In the genomic region with DNA sequence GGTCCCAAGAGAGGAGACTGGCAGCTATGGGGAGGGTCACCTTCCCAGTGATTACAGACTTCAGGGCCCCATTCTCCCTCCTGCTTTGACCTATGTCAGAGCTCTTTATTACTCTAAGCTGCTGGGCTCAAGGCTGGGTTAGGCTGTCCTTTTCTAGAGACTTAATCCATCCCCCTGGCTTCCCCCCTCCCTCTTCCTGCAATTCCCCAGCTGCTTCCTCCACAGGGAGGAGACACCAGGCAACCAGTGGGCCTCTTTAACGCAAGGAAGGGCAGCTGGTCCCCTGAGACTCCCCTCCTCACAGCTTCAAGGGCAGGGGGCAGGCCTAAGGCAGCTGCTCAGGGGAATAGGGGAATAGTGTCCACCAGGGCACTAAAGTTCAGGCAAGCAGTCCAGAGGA, we compare ENCODE assay signal across 9 mouse cellular contexts. TPM values are rescaled to one million over a fixed set of nuclear protein-coding genes. Genes with fewer than 3 reads are reported as not detected.
DNase-seq lines count a peak whose midpoint lies in the region; ATAC-seq and TF ChIP-seq lines count a peak whose summit lies in the region.
"Had no signal": no experiment of that assay in that cellular context is flagged by ENCODE, and none has a peak within 500 bp of the region (broad histone marks: within the 10 kb centered on the region; RNA-seq: fewer than 3 reads in every experiment).

No protein-coding gene starts in this region.

- no peak overlapping the region for H3K4me3 ChIP-seq in layer of hippocampus, adult 2 months

- peak overlapping the region; percentile 39; the same call in 1 of the 2 replicates for H3K27ac ChIP-seq in layer of hippocampus, adult 2 months
- H3K27ac ChIP-seq: liver, embryonic 14.5 days had no signal

- no peak for DNase-seq in layer of hippocampus, adult 2 months (ENCODE audit: low spot score in 2 of 2)
- DNase-seq in layer of hippocampus, postnatal 10 days (ENCODE audit: low spot score in 2 of 2) = no peak
- peak; percentile 57 to 80 for DNase-seq in heart, adult 9 months (ENCODE audit: low spot score in 2 of 2)
- DNase-seq in kidney, postnatal 14 days = peak; percentile 76
- DNase-seq in retina, embryonic 14.5 days (ENCODE audit: low spot score) = peak; percentile 73
- DNase-seq in ovary, postnatal 10 days (ENCODE audit: low spot score) = no peak
- no peak for DNase-seq in spleen, adult 18-20 months

- 0 out of 2 replicates have a peak, but pooled peaks have one; percentile 21 for TF ChIP-seq CTCF in layer of hippocampus, adult 2 months (conservative IDR thresholded peaks at IDR 0.05)

- no peak for ATAC-seq in erythroid progenitor cell, adult 5-6 weeks (replicated peaks; ENCODE audit: low FRiP score, poor library complexity, severe bottlenecking)

RNA-seq across cellular contexts. Expression of gene Impdh1, which starts 1.9 kb away (rescaled TPM):
- total RNA-seq in layer of hippocampus, adult 2 months (2021) = 10 to 100 TPM; 40.7 to 47.5 TPM
- total RNA-seq in layer of hippocampus, postnatal 10 days (2021) = 10 to 100 TPM; 84.5 to 87.2 TPM
- 4.2 and 20.9 TPM in 2 replicates for total RNA-seq in erythroid progenitor cell, adult 5-6 weeks (2015; ENCODE audit: low replicate concordance)
- 2.9 and 11.0 TPM in 2 replicates for total RNA-seq in erythroid progenitor cell, adult 5-6 weeks (2017; ENCODE audit: low replicate concordance)

RNA-seq across cellular contexts. Expression of gene Prrt4, which starts 34.9 kb away (rescaled TPM):
- total RNA-seq in layer of hippocampus, adult 2 months (2021) = 1 to 10 TPM; 2.6 to 2.7 TPM
- total RNA-seq in layer of hippocampus, postnatal 10 days (2021) = 10 to 100 TPM in 1 of 2 experiments, 1 to 10 TPM in 1; 8.1 to 10.3 TPM
- total RNA-seq in erythroid progenitor cell, adult 5-6 weeks (2015; ENCODE audit: low replicate concordance) = not detected in 2 replicates
- total RNA-seq in erythroid progenitor cell, adult 5-6 weeks (2017; ENCODE audit: low replicate concordance) = not detected in 2 replicates

RNA-seq across cellular contexts. Expression of gene Rbm28, which starts 49.4 kb away (rescaled TPM):
- 10 to 100 TPM; 43.6 to 51.0 TPM for total RNA-seq in layer of hippocampus, adult 2 months (2021)
- 10 to 100 TPM; 33.7 to 43.6 TPM for total RNA-seq in layer of hippocampus, postnatal 10 days (2021)
- total RNA-seq in erythroid progenitor cell, adult 5-6 weeks (2015; ENCODE audit: low replicate concordance) = 16.9 and 17.6 TPM in 2 replicates
- 12.3 and 12.9 TPM in 2 replicates for total RNA-seq in erythroid progenitor cell, adult 5-6 weeks (2017; ENCODE audit: low replicate concordance)

RNA-seq across cellular contexts. Expression of gene Hilpda, which starts 58.0 kb away (rescaled TPM):
- total RNA-seq in layer of hippocampus, adult 2 months (2021) = 1 to 10 TPM; 6.4 to 6.6 TPM
- 1 to 10 TPM; 7.3 to 7.6 TPM for total RNA-seq in layer of hippocampus, postnatal 10 days (2021)
- total RNA-seq in erythroid progenitor cell, adult 5-6 weeks (2015; ENCODE audit: low replicate concordance) = 1.7 and 2.2 TPM in 2 replicates
- total RNA-seq in erythroid progenitor cell, adult 5-6 weeks (2017; ENCODE audit: low replicate concordance) = 0.90 and 6.9 TPM in 2 replicates

Comparison
In these comparisons a context has a peak if more than half of its experiments do, and no peak if none do; other contexts are left out.
1. DNase-seq: peak in heart, adult 9 months (2 of 2), kidney, postnatal 14 days (single experiment) and retina, embryonic 14.5 days (single experiment); none in layer of hippocampus, adult 2 months (0 of 2), layer of hippocampus, postnatal 10 days (0 of 2), ovary, postnatal 10 days (single experiment) and spleen, adult 18-20 months (0 of 2).